Mouse (Mus musculus): ENCODE results near the gene Fchsd2.

GRCm38 (mm10) chr7:101092618-101093017 lies at the start of gene Fchsd2:
- no peak for TF ChIP-seq CTCF (IDR thresholded peaks at IDR 0.05; ENCODE audit: extremely low read depth, insufficient read depth, insufficient read length, insufficient replicate concordance)
- no peak for TF ChIP-seq POLR2A (IDR thresholded peaks at IDR 0.05; ENCODE audit: low read depth, low read length)
